Comparison of ENCODE assay signal across 15 mouse cellular contexts in the genomic region with DNA sequence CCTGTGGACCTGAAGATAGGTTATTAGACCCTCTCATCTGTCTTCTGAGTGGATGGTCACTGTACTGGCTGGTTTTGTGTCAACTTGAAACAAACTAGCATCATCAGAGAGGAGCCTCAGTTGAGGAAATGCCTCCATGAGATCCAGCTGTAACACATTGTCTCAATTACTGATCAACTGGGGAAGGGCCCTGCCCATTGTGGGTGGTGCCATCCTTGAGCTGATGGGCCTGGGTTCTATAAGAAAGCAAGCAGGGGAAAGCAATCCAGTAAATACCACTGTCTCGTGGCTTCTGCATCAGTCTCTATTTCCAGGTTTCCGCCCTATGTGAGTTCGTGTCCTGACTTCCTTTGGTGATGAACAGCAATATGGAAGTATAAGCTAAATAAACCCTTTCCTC.
"Had no signal": no experiment of that assay in that cellular context is flagged by ENCODE, and none has a peak within 500 bp of the region (broad histone marks: within the 10 kb centered on the region; RNA-seq: fewer than 3 reads in every experiment).

No protein-coding gene starts in this region.

- H3K4me1 ChIP-seq: neural tube, embryonic 15.5 days; stomach, embryonic 15.5 days had no signal

- H3K27ac ChIP-seq: neural tube, embryonic 15.5 days; stomach, embryonic 15.5 days; stomach, postnatal 0 days had no signal

- H3K4me2 ChIP-seq: neural tube, embryonic 15.5 days; stomach, embryonic 15.5 days had no signal

- DNase-seq: retina, postnatal 1 day; right cerebral cortex, adult 18-20 months; right cerebral cortex, postnatal 14 days; right cerebral cortex, postnatal 25 days; right cerebral cortex, postnatal 4 days; spleen, adult 18-20 months; thymus, adult 18-20 months; thymus, adult 2 months; thymus, postnatal 14 days; thymus, postnatal 25 days; thymus, postnatal 36 days; thymus, postnatal 4 days had no signal

- H3K9me3 ChIP-seq: neural tube, embryonic 15.5 days; stomach, embryonic 15.5 days had no signal

- H3K9ac ChIP-seq: neural tube, embryonic 15.5 days; stomach, embryonic 15.5 days had no signal

- H3K27me3 ChIP-seq: neural tube, embryonic 15.5 days; stomach, embryonic 15.5 days had no signal

- H3K36me3 ChIP-seq: neural tube, embryonic 15.5 days; stomach, embryonic 15.5 days had no signal

- H3K4me3 ChIP-seq: neural tube, embryonic 15.5 days; stomach, embryonic 15.5 days had no signal
